8 mouse cellular contexts compared by ENCODE assay signal in genomic region chr4:97752276-97753010, GRCm38 (mm10). TPM values are rescaled to one million over a fixed set of nuclear protein-coding genes. Genes with fewer than 3 reads are reported as not detected.
DNase-seq lines count a peak whose midpoint lies in the region; ATAC-seq and TF ChIP-seq lines count a peak whose summit lies in the region.

No protein-coding gene starts in this region.

- peak overlapping the region; percentile 82 for H3K4me2 ChIP-seq in lung, embryonic 16.5 days (ENCODE audit: low read depth, low read length)
- peak overlapping the region; percentile 86 for H3K4me2 ChIP-seq in heart, embryonic 15.5 days
- H3K4me2 ChIP-seq in liver, embryonic 14.5 days (ENCODE audit: low read depth), result peak overlapping the region; percentile 82
- H3K4me2 ChIP-seq in stomach, embryonic 14.5 days (replicated peaks; ENCODE audit: low read depth, low read length), result peak overlapping the region; percentile 83

- H3K9ac ChIP-seq in lung, embryonic 16.5 days (ENCODE audit: low read length), result peak overlapping the region; percentile 81
- H3K9ac ChIP-seq in heart, embryonic 15.5 days, result peak overlapping the region; percentile 74; the same call in 1 of the 2 replicates
- peak overlapping the region; percentile 54 for H3K9ac ChIP-seq in liver, embryonic 14.5 days (replicated peaks)
- peak overlapping the region; percentile 54 for H3K9ac ChIP-seq in stomach, embryonic 14.5 days (replicated peaks; ENCODE audit: low read depth, low read length)

- H3K27me3 ChIP-seq in lung, embryonic 16.5 days (ENCODE audit: control insufficient read depth, insufficient read depth, low read depth, low read length), result no peaks in the 10 kb centered on the region
- H3K27me3 ChIP-seq in heart, embryonic 15.5 days, result no peaks in the 10 kb centered on the region
- peaks cover 39% of the 10 kb centered on the region for H3K27me3 ChIP-seq in liver, embryonic 14.5 days (ENCODE audit: control insufficient read depth, insufficient read depth, low read length)
- H3K27me3 ChIP-seq in stomach, embryonic 14.5 days (ENCODE audit: control insufficient read depth, insufficient read depth, low read length), result no peaks in the 10 kb centered on the region

- 35% methylated on average over 5 of the region's 5 CpGs for WGBS in lung, embryonic 16.5 days
- 40% methylated on average over 5 of the region's 5 CpGs for WGBS in heart, embryonic 15.5 days
- WGBS in liver, embryonic 14.5 days (ENCODE audit: insufficient replicate concordance), result 31% methylated on average over 5 of the region's 5 CpGs
- WGBS in stomach, embryonic 14.5 days, result 50% methylated on average over 5 of the region's 5 CpGs

- no peak for TF ChIP-seq CTCF in liver, embryonic 14.5 days (IDR thresholded peaks at IDR 0.05; ENCODE audit: low read depth)

- H3K9me3 ChIP-seq in lung, embryonic 16.5 days (ENCODE audit: control insufficient read depth, low read length), result no peaks in the 10 kb centered on the region
- H3K9me3 ChIP-seq in heart, embryonic 15.5 days (replicated peaks), result no peaks in the 10 kb centered on the region
- H3K9me3 ChIP-seq in liver, embryonic 14.5 days (ENCODE audit: control insufficient read depth, low read length), result no peaks in the 10 kb centered on the region
- no peaks in the 10 kb centered on the region for H3K9me3 ChIP-seq in stomach, embryonic 14.5 days (ENCODE audit: control insufficient read depth, low read depth, low read length)

- ATAC-seq in lung, embryonic 16.5 days (ENCODE audit: low read depth), result no peak
- no peak for ATAC-seq in heart, embryonic 15.5 days (replicated peaks; ENCODE audit: insufficient number of reproducible peaks, insufficient read depth, low FRiP score, low read depth)
- ATAC-seq in liver, embryonic 14.5 days (ENCODE audit: insufficient read depth), result no peak
- no peak for ATAC-seq in stomach, embryonic 14.5 days (ENCODE audit: insufficient number of reproducible peaks, insufficient read depth, low FRiP score, low read depth)

- H3K27ac ChIP-seq in lung, embryonic 16.5 days (ENCODE audit: low read length), result peak overlapping the region; percentile 96
- peak overlapping the region; percentile 94 for H3K27ac ChIP-seq in heart, embryonic 15.5 days
- H3K27ac ChIP-seq in liver, embryonic 14.5 days, result no peak overlapping the region
- H3K27ac ChIP-seq in stomach, embryonic 14.5 days (ENCODE audit: low read length), result peak overlapping the region; percentile 82; the same call in 1 of the 2 replicates

- DNase-seq in lung, postnatal 36 days, result no peak
- DNase-seq in liver, embryonic 14.5 days (ENCODE audit: low read depth in 3 of 3, low spot score in 3 of 3), result no peak
- DNase-seq in frontal cortex, postnatal 14 days (ENCODE audit: low spot score in 2 of 2), result no peak
- DNase-seq in adrenal gland, postnatal 10 days, result no peak
- no peak for DNase-seq in right cerebral cortex, postnatal 36 days (ENCODE audit: low spot score in 2 of 2)

- no peaks in the 10 kb centered on the region for H3K36me3 ChIP-seq in lung, embryonic 16.5 days (ENCODE audit: control insufficient read depth, insufficient read depth, low read length)
- H3K36me3 ChIP-seq in heart, embryonic 15.5 days, result no peaks in the 10 kb centered on the region
- no peaks in the 10 kb centered on the region for H3K36me3 ChIP-seq in liver, embryonic 14.5 days (replicated peaks; ENCODE audit: control insufficient read depth, insufficient read depth, low read depth)
- no peaks in the 10 kb centered on the region for H3K36me3 ChIP-seq in stomach, embryonic 14.5 days (ENCODE audit: control insufficient read depth, insufficient read depth, low read length)

- peak overlapping the region; percentile 52 for H3K4me3 ChIP-seq in lung, embryonic 16.5 days (ENCODE audit: low read length)
- H3K4me3 ChIP-seq in heart, embryonic 15.5 days, result peak overlapping the region; percentile 56
- peak overlapping the region in 1 of 2 experiments; percentile 59; a peak in 2 of 4 replicates for H3K4me3 ChIP-seq in liver, embryonic 14.5 days (ENCODE audit: insufficient read depth in 1 of 2, low read depth in 2 of 2, low read length in 2 of 2)
- peak overlapping the region; percentile 36; the same call in 1 of the 2 replicates for H3K4me3 ChIP-seq in stomach, embryonic 14.5 days (ENCODE audit: low read depth, low read length)

- H3K4me1 ChIP-seq in lung, embryonic 16.5 days (replicated peaks; ENCODE audit: control insufficient read depth, insufficient read depth, low read length), result peaks cover 12% of the 10 kb centered on the region
- H3K4me1 ChIP-seq in heart, embryonic 15.5 days (replicated peaks), result peaks cover 30% of the 10 kb centered on the region
- H3K4me1 ChIP-seq in liver, embryonic 14.5 days (replicated peaks; ENCODE audit: control insufficient read depth in 2 of 2, insufficient read depth in 2 of 2, low read length in 1 of 2), result no peaks in the 10 kb centered on the region; a peak in 1 of 4 replicates
- peaks cover 10% of the 10 kb centered on the region; the same call in 1 of the 2 replicates for H3K4me1 ChIP-seq in stomach, embryonic 14.5 days (ENCODE audit: control insufficient read depth, insufficient read depth, low read length)

- TF ChIP-seq EP300 in liver, embryonic 14.5 days (IDR thresholded peaks at IDR 0.05; ENCODE audit: low read depth), result no peak

RNA-seq across cellular contexts. Expression of gene Nfia, which starts 20.1 kb away (rescaled TPM):
- 48.3 and 52.9 TPM in 2 replicates for polyA plus RNA-seq in lung, embryonic 16.5 days (2015; fragmentation: Nextera tagmentation; extraction: Ambion mirVana)
- 46.8 and 47.9 TPM in 2 replicates for polyA plus RNA-seq in heart, embryonic 15.5 days (2015; fragmentation: Nextera tagmentation; extraction: Ambion mirVana)
- 1.0 and 1.5 TPM in 2 replicates for polyA plus RNA-seq in liver, embryonic 14.5 days (2012; rRNA removed)
- polyA plus RNA-seq in liver, embryonic 14.5 days (2014; fragmentation: Nextera tagmentation; extraction: Ambion mirVana), result 2.5 and 2.6 TPM in 2 replicates
- 73.9 and 78.4 TPM in 2 replicates for polyA plus RNA-seq in stomach, embryonic 14.5 days (2014; fragmentation: Nextera tagmentation; extraction: Ambion mirVana)
- total RNA-seq in adrenal gland, postnatal 10 days (2021), result 100 to 1,000 TPM; 212 to 228 TPM

RNA-seq across cellular contexts. Expression of gene E130114P18Rik, which starts 25.4 kb away (rescaled TPM):
- 0.79 and 0.85 TPM in 2 replicates for polyA plus RNA-seq in lung, embryonic 16.5 days (2015; fragmentation: Nextera tagmentation; extraction: Ambion mirVana)
- polyA plus RNA-seq in heart, embryonic 15.5 days (2015; fragmentation: Nextera tagmentation; extraction: Ambion mirVana), result 0.25 and 0.30 TPM in 2 replicates
- polyA plus RNA-seq in liver, embryonic 14.5 days (2012; rRNA removed), result 0.03 TPM in 1 of 2 replicates, not detected in the other
- polyA plus RNA-seq in liver, embryonic 14.5 days (2014; fragmentation: Nextera tagmentation; extraction: Ambion mirVana), result not detected in 2 replicates
- 5.7 and 6.3 TPM in 2 replicates for polyA plus RNA-seq in stomach, embryonic 14.5 days (2014; fragmentation: Nextera tagmentation; extraction: Ambion mirVana)
- total RNA-seq in adrenal gland, postnatal 10 days (2021), result under 1 TPM; 0.48 to 0.69 TPM

Comparison
In these comparisons a context has a peak if more than half of its experiments do, and no peak if none do; other contexts are left out.
1. RNA of gene Nfia, which starts 20.1 kb away (polyA plus RNA-seq): 73.9 to 78.4 TPM in stomach, embryonic 14.5 days, 48.3 to 52.9 TPM in lung, embryonic 16.5 days and 46.8 to 47.9 TPM in heart, embryonic 15.5 days; 1.0 to 2.6 TPM in liver, embryonic 14.5 days; every median in the first group is over 10 times any median in the second.
2. Peak in every context shown above with its lines, with median percentiles within 50 percentile points of each other: H3K4me2 ChIP-seq and H3K9ac ChIP-seq.